Mouse (Mus musculus) cortical plate, adult 2 months (tissue): ENCODE measurements around the gene Ywhaq.

Experiments
- CTCF ChIP-seq: fragments of 200-500 bp; IDR thresholded peaks from 2 replicates; pipeline ENCODE4 v1.5.1; 2011; ENCODE audit warnings: mild to moderate bottlenecking, control low read depth, low read length; ENCODE audit not compliant: insufficient read depth; ENCODE audit errors: extremely low read depth
- POLR2A ChIP-seq: fragments of 200-500 bp; IDR thresholded peaks from 2 replicates; pipeline ENCODE4 v1.6.1; 2011; ENCODE audit warnings: mild to moderate bottlenecking, low read length, control low read depth; ENCODE audit not compliant: insufficient read depth; ENCODE audit errors: extremely low read depth

DNA sequence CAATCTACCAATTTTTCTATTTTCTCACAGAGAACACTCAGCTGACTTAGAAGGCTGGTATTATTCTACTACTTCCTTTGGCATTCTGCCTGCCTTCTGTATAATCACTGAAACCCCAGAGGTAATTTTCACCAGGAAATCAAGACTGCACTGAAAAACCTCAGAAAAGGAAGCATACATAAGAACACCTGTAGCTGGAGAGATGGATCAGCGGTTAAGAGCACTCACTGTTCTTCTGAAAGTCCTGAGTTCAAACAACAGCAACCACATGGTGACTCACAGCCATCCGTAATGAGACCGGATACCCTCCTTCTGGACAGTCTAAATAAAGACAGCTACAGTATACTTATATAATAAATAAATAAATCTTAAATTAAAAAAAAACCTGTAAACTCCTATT, 7.8 kb downstream of the Ywhaq start:
- TF ChIP-seq CTCF (no peak), POLR2A (no peak)
